Mouse (Mus musculus) myocyte (in vitro differentiated cells): Measurements from ENCODE around the gene Gm48551.

Source experiments
- MAX ChIP-seq: IDR thresholded peaks from one replicate; pipeline ENCODE4 v1.6.1; 2011; ENCODE audit warnings: low read depth, mild to moderate bottlenecking, control low read depth
- MYOD1 ChIP-seq, 3 experiments: IDR thresholded peaks; one replicate each; pipeline ENCODE4 v1.6.1; 2011; ENCODE audit warnings: control low read depth in 2 of 3, low read depth in 2 of 3, mild to moderate bottlenecking in 2 of 3, moderate library complexity in 1 of 3; ENCODE audit not compliant: insufficient read length in 2 of 3, control insufficient read depth in 1 of 3
- POLR2A ChIP-seq: IDR thresholded peaks from one replicate; pipeline ENCODE4 v1.6.1; 2011; ENCODE audit warnings: low read depth, mild to moderate bottlenecking, control low read depth, moderate library complexity; ENCODE audit not compliant: insufficient read length
- POLR2AphosphoS2 ChIP-seq: IDR thresholded peaks from one replicate; pipeline ENCODE4 v1.6.1; 2011; ENCODE audit warnings: low read depth, control low read depth; ENCODE audit not compliant: insufficient read length
- TCF12 ChIP-seq: IDR thresholded peaks from one replicate; pipeline ENCODE4 v1.6.1; 2011; ENCODE audit warnings: mild to moderate bottlenecking, control low read depth; ENCODE audit not compliant: poor library complexity, insufficient read depth, severe bottlenecking
- TCF3 ChIP-seq: IDR thresholded peaks from one replicate; pipeline ENCODE4 v1.6.1; 2011; ENCODE audit warnings: low read depth, control low read depth; ENCODE audit not compliant: insufficient read length
- USF1 ChIP-seq: IDR thresholded peaks from one replicate; pipeline ENCODE4 v1.6.1; 2011; ENCODE audit warnings: low read depth, mild to moderate bottlenecking, control low read depth, moderate library complexity

GRCm38 (mm10) chr10:81387716-81388115, 3.5 kb downstream of the Gm48551 start:
- TF ChIP-seq POLR2A, result no peak
- no peak for TF ChIP-seq POLR2AphosphoS2
- TF ChIP-seq MYOD1 (IDR thresholded peaks at IDR 0.05; ENCODE audit: control insufficient read depth in 1 of 3, insufficient read length in 2 of 3, low read depth in 2 of 3), result no peak
- TF ChIP-seq MAX, result no peak
- TF ChIP-seq USF1, result no peak
- no peak for TF ChIP-seq TCF12
- no peak for TF ChIP-seq TCF3
